ENCODE assay signal across 8 mouse cellular contexts in the genomic region with DNA sequence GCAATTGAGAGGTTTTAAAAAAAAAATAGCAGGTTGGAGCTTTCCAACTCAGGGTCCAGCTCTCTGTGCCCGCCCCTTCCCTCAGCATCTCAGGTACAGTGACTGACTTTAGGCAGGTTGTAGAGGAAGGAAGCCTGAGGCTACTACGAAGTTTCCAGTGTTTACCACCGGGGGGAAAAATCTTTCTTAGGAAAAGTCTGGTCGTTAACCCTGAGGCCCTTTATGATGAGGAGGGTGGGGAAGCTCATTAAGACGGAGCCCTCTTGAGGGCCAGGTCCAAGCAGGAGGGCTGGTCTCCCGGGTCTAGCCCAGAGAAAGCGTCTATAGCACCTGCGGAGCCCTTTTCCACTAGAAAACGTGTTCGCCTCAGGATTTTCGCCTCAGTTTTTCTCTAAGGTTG. TPM values are rescaled to one million over a fixed set of nuclear protein-coding genes. Genes with fewer than 3 reads are reported as not detected.
DNase-seq lines count a peak whose midpoint lies in the region; ATAC-seq and TF ChIP-seq lines count a peak whose summit lies in the region.

No protein-coding gene starts in this region.

- WGBS in heart, embryonic 14.5 days = 1% methylated on average over 11 of the region's 11 CpGs
- WGBS in forebrain, embryonic 13.5 days = under 1% methylated on average over 11 of the region's 11 CpGs
- WGBS in liver, embryonic 14.5 days (ENCODE audit: insufficient replicate concordance) = 4% methylated on average over 11 of the region's 11 CpGs

- TF ChIP-seq CTCF in liver, embryonic 14.5 days (IDR thresholded peaks at IDR 0.05; ENCODE audit: low read depth) = no peak

- in situ Hi-C loops in ES-E14 (cut with MboI; ENCODE audit: low sequenced_read_pairs in 2 of 2, unreplicated experiment in 2 of 2) = no loop called here

- intact Hi-C loops in heart, postnatal 10 days (cut with DNase I) = loop anchor here (2.0 to 5.0 kb wide), 3 partner anchors 115 to 252 kb away; no protein-coding TSS in a partner anchor

- no peak for TF ChIP-seq EP300 in liver, embryonic 14.5 days (IDR thresholded peaks at IDR 0.05; ENCODE audit: low read depth)

- peak overlapping the region; percentile 59 to 91 for H3K4me3 ChIP-seq in heart, embryonic 14.5 days (ENCODE audit: control insufficient read depth in 1 of 2, insufficient read depth in 1 of 2, low read depth in 1 of 2, low read length in 2 of 2)
- H3K4me3 ChIP-seq in ES-E14 (ENCODE audit: insufficient read depth in 1 of 2, low read depth in 1 of 2, low read length in 2 of 2, poor library complexity in 1 of 2, severe bottlenecking in 1 of 2) = peak overlapping the region; percentile 90 to 99
- peak overlapping the region; percentile 84 for H3K4me3 ChIP-seq in forebrain, embryonic 13.5 days
- H3K4me3 ChIP-seq in liver, embryonic 14.5 days (ENCODE audit: insufficient read depth in 1 of 2, low read depth in 2 of 2, low read length in 2 of 2) = peak overlapping the region; percentile 78 to 91

- H3K9ac ChIP-seq in heart, embryonic 14.5 days (ENCODE audit: low read length) = peak overlapping the region; percentile 95
- H3K9ac ChIP-seq in ES-E14 (ENCODE audit: insufficient read depth, low read depth, low read length, poor library complexity, severe bottlenecking) = peak overlapping the region; percentile 84
- peak overlapping the region; percentile 95 for H3K9ac ChIP-seq in forebrain, embryonic 13.5 days
- peak overlapping the region; percentile 97 for H3K9ac ChIP-seq in liver, embryonic 14.5 days (replicated peaks)

- no peaks in the 10 kb centered on the region for H3K36me3 ChIP-seq in heart, embryonic 14.5 days (ENCODE audit: control insufficient read depth, insufficient read depth, low read length)
- H3K36me3 ChIP-seq in ES-E14 (ENCODE audit: control insufficient read depth, insufficient read depth, low read length, poor library complexity, severe bottlenecking) = no peaks in the 10 kb centered on the region
- H3K36me3 ChIP-seq in forebrain, embryonic 13.5 days (ENCODE audit: poor library complexity, severe bottlenecking) = no peaks in the 10 kb centered on the region
- no peaks in the 10 kb centered on the region for H3K36me3 ChIP-seq in liver, embryonic 14.5 days (replicated peaks; ENCODE audit: control insufficient read depth, insufficient read depth, low read depth)

- H3K4me1 ChIP-seq in heart, embryonic 14.5 days (ENCODE audit: control insufficient read depth in 2 of 2, insufficient read depth in 2 of 2, low read length in 2 of 2) = peaks cover 0 to 3% of the 10 kb centered on the region in 2 experiments; a peak in 2 of 4 replicates
- peaks cover 0 to 3% of the 10 kb centered on the region in 2 experiments; a peak in 2 of 4 replicates for H3K4me1 ChIP-seq in ES-E14 (ENCODE audit: control insufficient read depth in 2 of 2, insufficient read depth in 2 of 2, low read length in 2 of 2, poor library complexity in 1 of 2)
- peaks cover 31% of the 10 kb centered on the region for H3K4me1 ChIP-seq in forebrain, embryonic 13.5 days
- H3K4me1 ChIP-seq in liver, embryonic 14.5 days (replicated peaks; ENCODE audit: control insufficient read depth in 2 of 2, insufficient read depth in 2 of 2, low read length in 1 of 2) = peaks cover 9 to 10% of the 10 kb centered on the region in 2 experiments

- ATAC-seq in heart, embryonic 14.5 days (ENCODE audit: insufficient number of reproducible peaks, insufficient read depth, low FRiP score, low read depth) = 0 out of 2 replicates have a peak, but pooled peaks have one; percentile 24
- no peak; the same call in 1 of the 2 replicates for ATAC-seq in forebrain, embryonic 13.5 days
- ATAC-seq in liver, embryonic 14.5 days (ENCODE audit: insufficient read depth) = peak; percentile 43; the same call in 1 of the 2 replicates

- H3K27ac ChIP-seq in heart, embryonic 14.5 days (replicated peaks in 1 of 2; ENCODE audit: control insufficient read depth in 1 of 2, insufficient read depth in 1 of 2, low read depth in 2 of 2, low read length in 2 of 2) = peak overlapping the region; percentile 65 to 96
- no peak overlapping the region for H3K27ac ChIP-seq in ES-E14 (ENCODE audit: insufficient read depth, low read depth, low read length, poor library complexity, severe bottlenecking)
- peak overlapping the region; percentile 99 for H3K27ac ChIP-seq in forebrain, embryonic 13.5 days
- H3K27ac ChIP-seq in liver, embryonic 14.5 days = peak overlapping the region; percentile 46

- H3K4me2 ChIP-seq in heart, embryonic 14.5 days (ENCODE audit: low read length) = peak overlapping the region; percentile 87
- peak overlapping the region; percentile 83 for H3K4me2 ChIP-seq in forebrain, embryonic 13.5 days
- H3K4me2 ChIP-seq in liver, embryonic 14.5 days (ENCODE audit: low read depth) = peak overlapping the region; percentile 94

- H3K9me3 ChIP-seq in heart, embryonic 14.5 days (ENCODE audit: control insufficient read depth, low read length) = no peaks in the 10 kb centered on the region
- no peaks in the 10 kb centered on the region for H3K9me3 ChIP-seq in ES-E14 (ENCODE audit: control insufficient read depth, insufficient read depth, low read depth, low read length)
- H3K9me3 ChIP-seq in forebrain, embryonic 13.5 days (replicated peaks) = no peaks in the 10 kb centered on the region
- H3K9me3 ChIP-seq in liver, embryonic 14.5 days (ENCODE audit: control insufficient read depth, low read length) = no peaks in the 10 kb centered on the region

- H3K27me3 ChIP-seq in heart, embryonic 14.5 days (ENCODE audit: control insufficient read depth, insufficient read depth, low read length) = no peaks in the 10 kb centered on the region
- H3K27me3 ChIP-seq in forebrain, embryonic 13.5 days = no peaks in the 10 kb centered on the region
- no peaks in the 10 kb centered on the region for H3K27me3 ChIP-seq in liver, embryonic 14.5 days (ENCODE audit: control insufficient read depth, insufficient read depth, low read length)

- DNase-seq in heart, postnatal 10 days = no peak
- DNase-seq in ES-E14 (ENCODE audit: low read depth, low spot score) = peak; percentile 17
- no peak for DNase-seq in liver, embryonic 14.5 days (ENCODE audit: low read depth in 3 of 3, low spot score in 3 of 3)
- no peak for DNase-seq in Muller cell, postnatal 12 days (ENCODE audit: inconsistent ontology term)
- DNase-seq in right cerebral cortex, postnatal 14 days = no peak
- DNase-seq in cerebellum, postnatal 10 days = no peak

TF ChIP-seq in ES-E14, 5 proteins besides CTCF, POLR2A, EP300 and RAD21:
- TF ChIP-seq MAFK (IDR thresholded peaks at IDR 0.05; ENCODE audit: insufficient read depth, low read depth, low read length) = no peak

RNA-seq across cellular contexts. Expression of gene Ssh2, which starts 0.6 kb away (rescaled TPM):
- 31.4 and 35.9 TPM in 2 replicates for polyA plus RNA-seq in heart, embryonic 14.5 days (2014; fragmentation: Nextera tagmentation; extraction: Ambion mirVana)
- total RNA-seq in heart, postnatal 10 days (2021) = 10 to 100 TPM; 97.0 to 97.2 TPM
- total RNA-seq in ES-E14 (2012; rRNA removed) = 6.7 and 7.7 TPM in 2 replicates
- 13.9 and 16.6 TPM in 2 replicates for polyA plus RNA-seq in forebrain, embryonic 13.5 days (2015; fragmentation: Nextera tagmentation; extraction: Ambion mirVana)
- 2.0 and 2.5 TPM in 2 replicates for polyA plus RNA-seq in liver, embryonic 14.5 days (2012; rRNA removed)
- 3.6 and 4.2 TPM in 2 replicates for polyA plus RNA-seq in liver, embryonic 14.5 days (2014; fragmentation: Nextera tagmentation; extraction: Ambion mirVana)

RNA-seq across cellular contexts. Expression of gene Efcab5, which starts 26.7 kb away (rescaled TPM):
- polyA plus RNA-seq in heart, embryonic 14.5 days (2014; fragmentation: Nextera tagmentation; extraction: Ambion mirVana) = 0.43 and 0.57 TPM in 2 replicates
- under 1 TPM; 0.57 to 0.69 TPM for total RNA-seq in heart, postnatal 10 days (2021)
- 0.11 and 0.27 TPM in 2 replicates for total RNA-seq in ES-E14 (2012; rRNA removed)
- polyA plus RNA-seq in forebrain, embryonic 13.5 days (2015; fragmentation: Nextera tagmentation; extraction: Ambion mirVana) = 0.39 and 0.79 TPM in 2 replicates
- polyA plus RNA-seq in liver, embryonic 14.5 days (2012; rRNA removed) = 0.13 and 0.27 TPM in 2 replicates
- 0.05 and 0.23 TPM in 2 replicates for polyA plus RNA-seq in liver, embryonic 14.5 days (2014; fragmentation: Nextera tagmentation; extraction: Ambion mirVana)
